Mouse (Mus musculus) limb, embryonic 10.5 days (tissue): ENCODE measurements around the gene Scube2. TPM values are rescaled to one million over a fixed set of nuclear protein-coding genes. Genes with fewer than 3 reads are reported as not detected.

Experiments used
- DNase-seq: peaks from one replicate; pipeline ENCODE4 v3.0.0-alpha.2; 2017; ENCODE audit warnings: low spot score
- H3K27ac ChIP-seq: fragments of 300-500 bp; sonication (generic); 2 replicates; pipeline ENCODE4 v1.5.1; 2016; ENCODE audit warnings: mild to moderate bottlenecking
- H3K27me3 ChIP-seq: fragments of 300-500 bp; sonication (generic); 2 replicates; pipeline ENCODE4 v1.6.1; 2016; ENCODE audit warnings: low read depth, mild to moderate bottlenecking; ENCODE audit not compliant: poor library complexity, severe bottlenecking
- H3K36me3 ChIP-seq: fragments of 300-500 bp; sonication (generic); 2 replicates; pipeline ENCODE4 v1.6.1; 2016; ENCODE audit warnings: mild to moderate bottlenecking, moderate library complexity
- H3K4me1 ChIP-seq: fragments of 300-500 bp; sonication (generic); 2 replicates; pipeline ENCODE4 v1.6.1; 2016
- H3K4me3 ChIP-seq: fragments of 300-500 bp; sonication (generic); 2 replicates; pipeline ENCODE4 v1.5.1; 2016; ENCODE audit warnings: mild to moderate bottlenecking, moderate library complexity
- H3K9me3 ChIP-seq: fragments of 300-500 bp; sonication (generic); replicated peaks from 2 replicates; pipeline ENCODE4 v1.6.1; 2016; ENCODE audit warnings: mild to moderate bottlenecking
- WGBS: fragments of 180-500 bp; shearing (Covaris S2); methylation state at CpG from one replicate; pipeline ENCODE4 v1.1.7; 2016; 5-methylcytosine and 5-hydroxymethylcytosine counted together
- polyA plus RNA-seq: library from polyadenylated mRNA; unstranded; fragments of >200 nt; fragmentation: Nextera tagmentation; extraction: Ambion mirVana; gene quantifications from 2 replicates; pipeline ENCODE4 v1.2.1, GENCODE M21; 2016

The Scube2 gene
- polyA plus RNA-seq, 1 experiment from 2014 or later = 0.25 TPM

DNA sequence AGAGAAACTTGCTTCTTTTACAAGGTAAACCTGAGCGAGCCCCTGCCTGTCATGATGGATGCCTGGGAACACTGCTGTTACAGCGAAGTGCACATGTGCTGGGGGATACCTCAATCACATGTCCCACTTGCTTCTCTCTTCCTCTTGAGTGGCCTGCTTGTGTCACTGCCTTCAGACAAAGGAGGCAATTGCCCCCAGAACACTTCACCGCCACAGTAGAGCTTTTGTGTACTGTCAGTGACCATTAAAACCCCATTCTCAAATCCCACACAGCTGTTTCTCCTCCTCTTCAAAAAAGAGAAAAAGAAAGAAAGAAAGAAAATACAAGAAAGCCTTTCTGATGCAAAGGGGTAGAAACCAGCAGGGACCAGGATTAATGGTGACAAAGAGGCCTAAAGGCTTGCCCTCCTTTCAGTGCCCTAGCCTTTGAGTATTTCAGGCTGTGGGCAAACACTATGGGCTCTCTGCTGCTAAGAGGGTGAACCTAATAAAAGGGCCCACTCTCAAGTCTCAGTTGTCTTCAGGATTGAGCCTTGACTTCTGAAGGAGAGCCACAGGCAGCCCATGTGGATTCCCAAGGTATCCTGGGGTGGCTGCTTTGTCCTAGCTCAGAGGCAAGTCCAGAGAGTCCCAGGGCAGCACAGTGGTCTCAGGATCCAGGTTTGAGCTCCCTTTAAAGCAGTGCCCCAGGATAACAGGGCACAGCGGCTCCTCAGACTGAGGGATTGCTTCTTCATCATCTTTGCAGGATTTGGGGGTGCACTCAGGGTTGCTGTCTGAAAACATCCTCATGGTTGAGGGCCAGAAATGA lies 51.9 kb downstream of the Scube2 start:
- Histone ChIP-seq H3K27ac (no peak overlapping the region), H3K4me3 (no peak overlapping the region), H3K9me3 (no peaks in the 10 kb centered on the region), H3K4me1 (no peaks in the 10 kb centered on the region), H3K36me3 (no peaks in the 10 kb centered on the region), H3K27me3 (no peaks in the 10 kb centered on the region)
- no peak for DNase-seq
- 66% methylated on average over 4 of the region's 4 CpGs for WGBS

DNA sequence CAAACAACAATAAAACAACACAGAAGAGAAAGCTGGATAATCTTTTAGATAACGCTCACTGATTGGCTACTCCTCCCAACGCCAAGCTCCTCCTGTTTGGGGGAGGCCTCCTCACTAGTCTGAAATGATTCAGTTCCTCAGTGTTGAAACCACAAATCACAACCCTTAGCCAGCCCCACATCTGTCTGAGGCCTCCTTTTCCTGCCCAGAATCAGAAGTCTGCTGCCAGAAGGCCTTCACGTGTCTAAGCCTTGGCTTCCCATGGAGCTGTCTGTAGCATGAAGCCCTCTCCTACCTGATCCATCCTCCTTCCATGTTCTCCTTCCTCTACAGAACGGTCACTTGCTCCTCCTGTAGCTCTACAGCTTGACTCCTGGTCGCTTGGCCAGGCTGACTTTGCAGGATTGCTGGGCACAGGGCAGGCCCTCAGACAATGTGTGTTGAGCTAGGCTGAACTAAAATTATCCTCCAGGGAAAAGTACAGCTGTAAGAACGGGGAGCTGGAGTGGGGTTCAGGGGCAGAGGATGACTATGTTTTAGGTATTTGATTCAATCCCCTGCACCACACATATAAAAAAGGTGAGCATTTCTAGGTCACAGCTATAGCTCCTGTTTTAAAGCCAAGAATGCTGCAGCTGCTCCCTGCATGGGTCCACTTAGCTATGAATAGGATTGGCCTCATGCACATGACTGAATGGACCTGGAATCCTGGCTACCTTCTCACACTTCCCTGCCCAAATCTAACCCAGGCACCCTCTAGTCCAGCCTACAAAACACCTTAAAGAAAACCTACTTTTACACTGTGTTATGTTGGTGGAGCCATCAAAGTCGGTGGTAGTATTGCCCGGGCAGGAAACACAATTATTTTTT lies 57.6 kb downstream of the Scube2 start:
- H3K36me3 ChIP-seq = no peaks in the 10 kb centered on the region
- WGBS = 83% methylated on average over 8 of the region's 8 CpGs
- H3K27me3 ChIP-seq = no peaks in the 10 kb centered on the region

DNA sequence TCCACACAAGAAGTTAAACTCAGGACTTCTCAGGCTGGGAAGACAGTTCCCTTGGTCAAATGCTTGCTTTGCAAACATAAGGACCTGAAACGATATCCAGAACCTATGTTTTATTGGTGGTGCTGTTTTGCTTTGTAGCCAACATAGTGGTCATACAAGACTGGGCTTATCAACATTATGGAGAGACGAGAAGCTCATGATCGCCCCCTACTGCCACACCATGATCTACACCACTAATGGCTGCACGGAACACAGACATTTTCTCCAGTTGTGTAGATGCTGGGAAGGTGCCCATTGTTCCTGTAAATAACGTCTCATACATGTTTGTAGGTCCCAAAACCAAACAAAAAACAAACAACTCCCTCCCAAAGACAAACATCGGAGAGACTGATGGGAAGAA lies 60.6 kb downstream of the Scube2 start:
- 67% methylated on average over 6 of the region's 6 CpGs for WGBS
- Histone ChIP-seq H3K4me3 (no peak overlapping the region), H3K27ac (no peak overlapping the region), H3K9me3 (no peaks in the 10 kb centered on the region), H3K27me3 (no peaks in the 10 kb centered on the region), H3K36me3 (no peaks in the 10 kb centered on the region), H3K4me1 (no peaks in the 10 kb centered on the region)
- no peak for DNase-seq

More for the DNA sequence above, 57.6 kb downstream of the Scube2 start:
- H3K27ac ChIP-seq = no peak overlapping the region
- no peak for DNase-seq
- H3K9me3 ChIP-seq = no peaks in the 10 kb centered on the region
- no peak overlapping the region for H3K4me3 ChIP-seq
- H3K4me1 ChIP-seq = no peaks in the 10 kb centered on the region

DNA sequence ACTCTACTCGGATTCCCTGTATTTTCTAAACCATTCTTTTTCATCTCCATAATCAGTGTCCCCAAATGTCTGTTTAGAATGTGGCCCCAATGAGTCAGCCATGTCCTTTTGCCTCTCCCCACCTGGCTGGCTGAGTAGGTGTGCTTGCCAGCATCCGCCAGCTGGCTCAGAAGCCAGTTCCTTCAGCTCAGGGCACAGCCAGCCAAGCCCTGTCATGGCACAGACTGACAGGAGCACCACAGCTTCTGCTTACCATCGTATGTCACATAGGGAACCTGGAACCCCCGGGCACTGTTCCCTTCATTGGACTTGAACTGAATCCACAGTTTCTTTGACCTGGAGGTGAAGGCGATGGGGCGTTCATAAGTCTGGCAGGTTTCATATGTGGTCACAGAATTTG lies 61.1 kb downstream of the Scube2 start:
- WGBS = 93% methylated on average over 6 of the region's 6 CpGs
- H3K4me1 ChIP-seq = no peaks in the 10 kb centered on the region

DNA sequence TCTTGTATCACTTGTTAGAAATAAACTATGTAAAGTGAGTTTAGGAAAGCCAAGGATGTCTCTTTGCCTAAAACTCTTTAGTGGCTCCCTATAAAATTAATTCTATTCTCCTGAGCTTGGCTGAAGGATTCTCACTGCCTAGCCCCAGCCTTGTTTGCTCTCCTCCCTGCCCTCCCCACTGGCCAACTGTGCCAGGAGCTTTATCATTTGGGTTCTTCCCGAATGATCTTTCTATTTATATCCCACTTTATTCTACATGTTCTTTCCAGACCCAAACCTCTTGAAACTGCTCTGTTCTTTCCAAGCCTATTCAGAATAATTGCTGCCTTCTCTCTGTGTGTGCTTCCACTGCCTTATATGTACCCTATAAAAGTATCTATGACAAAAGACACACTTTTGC lies 62.0 kb downstream of the Scube2 start:
- no peaks in the 10 kb centered on the region for H3K9me3 ChIP-seq
- H3K36me3 ChIP-seq = no peaks in the 10 kb centered on the region
- DNase-seq = no peak
- H3K27me3 ChIP-seq = no peaks in the 10 kb centered on the region
- no peaks in the 10 kb centered on the region for H3K4me1 ChIP-seq
- H3K27ac ChIP-seq = no peak overlapping the region
- 73% methylated on average over 1 of the region's 1 CpGs for WGBS
- H3K4me3 ChIP-seq = no peak overlapping the region

More for the DNA sequence above, 61.1 kb downstream of the Scube2 start:
- Histone ChIP-seq H3K36me3 (no peaks in the 10 kb centered on the region), H3K27ac (no peak overlapping the region), H3K4me3 (no peak overlapping the region), H3K9me3 (no peaks in the 10 kb centered on the region), H3K27me3 (no peaks in the 10 kb centered on the region)
- DNase-seq = no peak

DNA sequence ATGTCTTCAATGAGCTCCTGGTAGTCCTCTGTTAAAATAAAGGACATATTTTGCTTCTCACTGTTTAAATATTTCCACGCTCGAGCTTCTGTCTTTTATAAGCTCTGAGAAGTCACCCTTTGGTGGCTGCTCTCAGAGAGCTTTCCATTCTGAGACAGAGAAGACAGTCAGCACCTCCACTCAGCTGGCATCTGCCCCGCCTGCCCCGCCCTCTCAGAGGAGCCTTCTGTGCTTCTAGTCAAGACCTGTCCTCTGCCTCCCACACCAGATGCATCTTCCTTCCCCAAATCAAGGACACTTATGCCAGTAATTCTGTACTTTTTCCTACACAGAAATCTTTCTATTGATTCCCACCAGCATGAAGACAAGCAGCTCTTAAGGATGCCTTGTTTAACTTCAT lies 64.9 kb downstream of the Scube2 start:
- no peaks in the 10 kb centered on the region for H3K36me3 ChIP-seq
- no peak overlapping the region for H3K4me3 ChIP-seq
- WGBS = 87% methylated on average over 4 of the region's 4 CpGs
- no peaks in the 10 kb centered on the region for H3K9me3 ChIP-seq
- H3K27me3 ChIP-seq = no peaks in the 10 kb centered on the region
- H3K27ac ChIP-seq = no peak overlapping the region
- no peaks in the 10 kb centered on the region for H3K4me1 ChIP-seq
- DNase-seq = no peak

DNA sequence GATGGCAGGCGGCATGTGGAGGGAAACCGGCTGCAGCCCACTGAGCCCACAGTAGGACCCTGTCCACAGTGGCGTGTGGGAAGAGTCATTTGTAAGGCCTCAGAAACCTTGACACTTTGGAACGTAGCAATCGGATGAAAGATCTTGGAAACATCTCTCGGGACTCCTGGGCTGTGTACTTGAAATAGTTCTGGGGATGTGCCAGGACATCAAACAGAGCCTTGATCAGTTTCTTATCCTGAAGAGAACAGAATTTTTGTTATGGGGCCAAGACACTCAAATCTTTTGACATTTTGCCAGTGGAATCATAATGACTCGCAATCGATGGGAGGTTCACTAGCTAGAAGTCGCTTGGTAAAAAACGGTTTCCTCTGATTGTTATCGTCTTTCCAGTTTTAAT lies 66.3 kb downstream of the Scube2 start:
- no peaks in the 10 kb centered on the region for H3K9me3 ChIP-seq
- no peaks in the 10 kb centered on the region for H3K27me3 ChIP-seq
- 93% methylated on average over 11 of the region's 11 CpGs for WGBS
- no peak overlapping the region for H3K4me3 ChIP-seq
- no peaks in the 10 kb centered on the region for H3K36me3 ChIP-seq
- H3K27ac ChIP-seq = no peak overlapping the region
- DNase-seq = no peak
- H3K4me1 ChIP-seq = no peaks in the 10 kb centered on the region

DNA sequence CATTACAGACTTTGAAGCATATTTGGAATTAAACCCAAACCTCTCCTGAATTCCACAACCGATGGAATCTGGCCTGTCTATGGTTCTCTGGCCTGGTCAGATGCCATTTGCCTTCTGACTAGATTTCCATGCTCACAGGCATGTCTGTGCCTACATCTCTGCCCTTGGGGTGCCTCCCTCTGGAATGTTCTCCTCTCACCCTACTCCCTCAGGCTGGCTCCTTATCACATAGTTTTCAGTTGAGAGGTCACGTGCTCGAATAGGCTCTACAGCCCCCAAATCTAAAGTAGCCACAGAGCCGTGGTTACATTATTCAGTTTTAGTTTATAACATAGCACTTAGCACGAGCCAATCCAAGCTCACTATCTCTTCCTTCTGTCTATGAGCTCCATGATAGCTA lies 69.9 kb downstream of the Scube2 start:
- H3K36me3 ChIP-seq = no peaks in the 10 kb centered on the region
- 87% methylated on average over 5 of the region's 5 CpGs for WGBS
- no peaks in the 10 kb centered on the region for H3K4me1 ChIP-seq
- DNase-seq = no peak
- no peak overlapping the region for H3K4me3 ChIP-seq
- no peaks in the 10 kb centered on the region for H3K27me3 ChIP-seq
- no peak overlapping the region for H3K27ac ChIP-seq
- no peaks in the 10 kb centered on the region for H3K9me3 ChIP-seq

DNA sequence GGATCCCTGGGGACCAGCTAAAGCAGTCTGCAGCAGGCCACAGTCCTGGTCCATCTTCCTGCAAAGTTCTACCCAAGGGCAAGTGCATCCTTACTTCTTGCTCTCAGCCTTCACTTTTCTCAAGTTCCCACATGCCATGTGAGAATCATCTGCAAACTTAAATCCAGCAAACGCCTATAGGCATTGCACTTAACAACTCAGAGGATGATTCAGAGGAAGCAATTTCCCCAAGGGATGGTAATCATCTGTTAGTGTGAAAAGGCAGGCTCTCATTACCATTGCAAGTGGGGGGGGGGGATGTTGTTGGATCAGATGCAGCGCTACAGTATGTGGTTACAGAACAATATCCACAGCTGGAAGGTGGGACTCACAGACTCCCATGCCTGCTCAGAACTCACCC lies 70.9 kb downstream of the Scube2 start:
- Histone ChIP-seq H3K27me3 (no peaks in the 10 kb centered on the region), H3K36me3 (no peaks in the 10 kb centered on the region), H3K4me1 (no peaks in the 10 kb centered on the region), H3K27ac (no peak overlapping the region), H3K9me3 (no peaks in the 10 kb centered on the region), H3K4me3 (no peak overlapping the region)
- 66% methylated on average over 2 of the region's 2 CpGs for WGBS
- DNase-seq = no peak

DNA sequence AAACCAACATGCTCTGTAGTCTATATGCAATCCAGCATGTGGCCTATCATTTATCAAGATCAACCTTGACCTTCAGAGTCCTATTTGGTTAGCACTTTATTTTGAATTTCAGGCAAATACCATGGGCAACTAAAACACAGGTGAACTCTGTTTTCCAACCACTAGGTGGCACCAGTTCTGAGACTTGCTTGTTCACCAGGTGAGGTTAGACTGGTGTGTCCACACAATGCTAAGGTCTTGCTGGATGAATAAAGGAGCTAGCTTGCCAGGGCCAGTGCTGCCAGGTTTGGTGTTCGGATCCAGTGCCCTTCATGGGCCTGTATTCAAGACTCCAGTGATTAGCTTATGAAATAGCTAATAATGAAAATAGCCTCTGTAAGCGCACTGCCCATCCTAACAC lies 72.7 kb downstream of the Scube2 start:
- no peaks in the 10 kb centered on the region for H3K27me3 ChIP-seq
- 78% methylated on average over 2 of the region's 2 CpGs for WGBS

DNA sequence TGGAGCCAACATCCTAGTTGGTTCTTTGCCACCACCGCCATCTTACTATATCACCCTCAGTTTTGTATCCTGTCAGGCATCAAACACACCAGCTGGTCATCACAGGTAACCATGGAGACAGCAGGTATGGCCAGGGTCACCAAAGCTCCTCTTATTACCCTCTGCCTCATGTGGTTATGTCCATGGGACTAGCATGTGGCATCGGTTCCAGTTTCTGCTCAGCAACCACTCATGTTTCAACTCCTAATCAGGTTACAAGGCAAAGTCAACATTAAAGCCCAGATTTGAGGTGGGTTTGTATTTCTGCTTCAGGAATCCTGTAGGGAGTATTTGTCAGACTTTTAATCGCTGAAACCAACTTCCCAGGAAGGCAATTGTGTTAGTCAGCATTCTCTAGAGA lies 74.7 kb downstream of the Scube2 start:
- Histone ChIP-seq H3K36me3 (no peaks in the 10 kb centered on the region), H3K27ac (no peak overlapping the region), H3K4me3 (no peak overlapping the region), H3K27me3 (no peaks in the 10 kb centered on the region), H3K9me3 (no peaks in the 10 kb centered on the region), H3K4me1 (no peaks in the 10 kb centered on the region)
- WGBS = 86% methylated on average over 3 of the region's 3 CpGs
- DNase-seq = no peak

More for the DNA sequence above, 72.7 kb downstream of the Scube2 start:
- Histone ChIP-seq H3K9me3 (no peaks in the 10 kb centered on the region), H3K4me1 (no peaks in the 10 kb centered on the region), H3K36me3 (no peaks in the 10 kb centered on the region), H3K4me3 (no peak overlapping the region), H3K27ac (no peak overlapping the region)
- peak; percentile 57 for DNase-seq

DNA sequence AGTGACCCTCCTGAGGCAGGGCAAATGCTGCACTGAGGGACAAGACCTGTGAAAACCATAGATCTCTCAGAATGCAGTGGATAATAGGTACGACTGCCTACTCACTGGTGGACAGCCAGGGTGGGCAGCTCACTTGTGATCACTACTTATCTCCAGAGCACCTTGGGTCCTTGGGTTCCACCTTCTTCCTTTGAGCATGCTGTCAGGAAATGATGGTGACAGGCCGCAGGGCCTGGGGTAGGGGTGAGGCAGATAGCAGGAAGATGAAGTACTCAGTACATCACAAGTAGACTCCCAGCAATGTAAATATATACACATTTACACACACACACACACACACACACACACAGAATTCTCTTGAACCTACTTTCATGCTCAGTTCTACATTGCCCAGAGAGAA lies 77.6 kb downstream of the Scube2 start:
- 80% methylated on average over 2 of the region's 2 CpGs for WGBS
- no peaks in the 10 kb centered on the region for H3K4me1 ChIP-seq
- no peaks in the 10 kb centered on the region for H3K36me3 ChIP-seq
- H3K9me3 ChIP-seq = no peaks in the 10 kb centered on the region
- H3K27me3 ChIP-seq = peaks cover 17% of the 10 kb centered on the region
- H3K4me3 ChIP-seq = no peak overlapping the region
- no peak for DNase-seq
- no peak overlapping the region for H3K27ac ChIP-seq

DNA sequence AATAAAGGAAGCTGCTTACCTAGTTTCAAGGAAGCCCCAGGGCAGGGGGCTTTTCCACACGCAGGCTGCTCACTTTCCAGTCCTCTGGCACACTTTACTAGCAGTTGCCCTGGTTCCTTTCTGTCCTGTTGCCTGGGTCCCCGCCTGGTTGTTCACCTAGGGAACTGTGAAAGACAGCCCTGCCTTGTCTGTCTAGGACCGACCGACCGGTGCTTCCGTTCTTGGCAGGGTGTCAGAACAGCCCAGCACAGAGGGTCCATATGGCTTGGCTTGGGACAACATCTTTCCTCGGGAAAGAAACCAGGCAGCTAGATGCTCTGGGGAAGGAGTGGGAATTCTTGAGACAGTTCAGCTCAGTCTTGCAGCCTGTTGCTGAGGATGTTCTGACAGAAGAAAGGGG lies 82.2 kb downstream of the Scube2 start:
- H3K36me3 ChIP-seq = no peaks in the 10 kb centered on the region
- peaks cover 14% of the 10 kb centered on the region for H3K4me1 ChIP-seq
- no peak overlapping the region for H3K4me3 ChIP-seq
- H3K27ac ChIP-seq = no peak overlapping the region
- DNase-seq = no peak
- 65% methylated on average over 7 of the region's 7 CpGs for WGBS
- H3K9me3 ChIP-seq = no peaks in the 10 kb centered on the region
- H3K27me3 ChIP-seq = peaks cover 63% of the 10 kb centered on the region
